Mouse (Mus musculus) myocyte (in vitro differentiated cells): ENCODE results near the gene Ptgds. TPM values are rescaled to one million over a fixed set of nuclear protein-coding genes. Genes with fewer than 3 reads are reported as not detected.

Experiments used
- H3K27me3 ChIP-seq: one replicate; pipeline ENCODE4 v1.6.1; 2011; ENCODE audit not compliant: control insufficient read depth, insufficient read depth, insufficient read length
- H3K36me3 ChIP-seq: one replicate; pipeline ENCODE4 v1.6.1; 2011; ENCODE audit not compliant: control insufficient read depth, insufficient read depth
- H3K4me2 ChIP-seq: one replicate; pipeline ENCODE4 v1.6.1; 2011; ENCODE audit warnings: low read depth, control low read depth
- H3K4me3 ChIP-seq: one replicate; pipeline ENCODE4 v1.5.1; 2011; ENCODE audit warnings: mild to moderate bottlenecking, control low read depth, moderate library complexity
- H3K79me2 ChIP-seq: one replicate; pipeline ENCODE4 v1.6.1; 2011; ENCODE audit not compliant: control insufficient read depth, insufficient read depth
- H3ac ChIP-seq: one replicate; pipeline ENCODE4 v1.6.1; 2011; ENCODE audit not compliant: control insufficient read depth, insufficient read length
- CEBPB ChIP-seq: IDR thresholded peaks from 2 replicates; pipeline ENCODE4 v1.6.1; 2011; ENCODE audit warnings: mild to moderate bottlenecking, moderate library complexity; ENCODE audit not compliant: poor library complexity, insufficient read depth, severe bottlenecking
- E2F4 ChIP-seq: IDR thresholded peaks from one replicate; pipeline ENCODE4 v1.6.1; 2011; ENCODE audit warnings: mild to moderate bottlenecking, control low read depth, moderate library complexity; ENCODE audit not compliant: insufficient read depth
- MAX ChIP-seq: IDR thresholded peaks from one replicate; pipeline ENCODE4 v1.6.1; 2011; ENCODE audit warnings: low read depth, mild to moderate bottlenecking, control low read depth
- MYOD1 ChIP-seq, 3 experiments: IDR thresholded peaks; one replicate each; pipeline ENCODE4 v1.6.1; 2011; ENCODE audit warnings: control low read depth in 2 of 3, low read depth in 2 of 3, mild to moderate bottlenecking in 2 of 3, moderate library complexity in 1 of 3; ENCODE audit not compliant: insufficient read length in 2 of 3, control insufficient read depth in 1 of 3
- MYOG ChIP-seq, 3 experiments: IDR thresholded peaks; one replicate each; pipeline ENCODE4 v1.6.1; 2011; ENCODE audit warnings: control low read depth in 2 of 3, low read depth in 2 of 3, mild to moderate bottlenecking in 2 of 3; ENCODE audit not compliant: insufficient read length in 2 of 3, control insufficient read depth in 1 of 3, insufficient read depth in 1 of 3
- POLR2A ChIP-seq: IDR thresholded peaks from one replicate; pipeline ENCODE4 v1.6.1; 2011; ENCODE audit warnings: low read depth, mild to moderate bottlenecking, control low read depth, moderate library complexity; ENCODE audit not compliant: insufficient read length
- POLR2AphosphoS2 ChIP-seq: IDR thresholded peaks from one replicate; pipeline ENCODE4 v1.6.1; 2011; ENCODE audit warnings: low read depth, control low read depth; ENCODE audit not compliant: insufficient read length
- REST ChIP-seq: IDR thresholded peaks from one replicate; pipeline ENCODE4 v1.6.1; 2011; ENCODE audit warnings: mild to moderate bottlenecking, control low read depth, moderate library complexity; ENCODE audit not compliant: insufficient read depth, insufficient read length
- SRF ChIP-seq: IDR thresholded peaks from one replicate; pipeline ENCODE4 v1.6.1; 2011; ENCODE audit warnings: low read depth; ENCODE audit not compliant: control insufficient read depth, insufficient read length
- TCF12 ChIP-seq: IDR thresholded peaks from one replicate; pipeline ENCODE4 v1.6.1; 2011; ENCODE audit warnings: mild to moderate bottlenecking, control low read depth; ENCODE audit not compliant: poor library complexity, insufficient read depth, severe bottlenecking
- TCF3 ChIP-seq: IDR thresholded peaks from one replicate; pipeline ENCODE4 v1.6.1; 2011; ENCODE audit warnings: low read depth, control low read depth; ENCODE audit not compliant: insufficient read length
- USF1 ChIP-seq: IDR thresholded peaks from one replicate; pipeline ENCODE4 v1.6.1; 2011; ENCODE audit warnings: low read depth, mild to moderate bottlenecking, control low read depth, moderate library complexity
- polyA plus RNA-seq: library from polyadenylated mRNA; unstranded; fragments of >200 nt; fragmentation: generic; extraction: Trizol; gene quantifications from one replicate; pipeline ENCODE4 v1.2.1, GENCODE M21; 2012; ENCODE audit warnings: missing spikeins

Ptgds gene
- polyA plus RNA-seq, 1 experiment, result 9.8 TPM

GRCm38 (mm10) chr2:25429435-25430180, 40.2 kb downstream of the Ptgds start:
- peak overlapping the region; percentile 10 for H3K4me3 ChIP-seq
- TF ChIP-seq REST (no peak), E2F4 (no peak), TCF3 (no peak), POLR2AphosphoS2 (no peak), USF1 (no peak), TCF12 (no peak), MAX (no peak), CEBPB (no peak), MYOG (IDR thresholded peaks at IDR 0.05; ENCODE audit: control insufficient read depth in 1 of 3, insufficient read depth in 1 of 3, insufficient read length in 2 of 3, low read depth in 2 of 3) (no peak), SRF (no peak), MYOD1 (IDR thresholded peaks at IDR 0.05; ENCODE audit: control insufficient read depth in 1 of 3, insufficient read length in 2 of 3, low read depth in 2 of 3) (no peak), POLR2A (no peak)

GRCm38 (mm10) chr2:25428442-25429236, 41.2 kb downstream of the Ptgds start, which contains the start of gene Abca2:
Gene Abca2 (plus strand): TSS chr2:25428703.
- Histone ChIP-seq H3K4me3 (peak within 1 kb of the TSS; percentile 10), H3K4me2 (peak within 1 kb of the TSS; percentile 86), H3K79me2 (no peaks in the 10 kb centered on the region), H3ac (peak within 1 kb of the TSS; percentile 21), H3K36me3 (no peaks in the 10 kb centered on the region), H3K27me3 (peaks cover 15% of the 10 kb centered on the region)
- TF ChIP-seq REST (no peak), POLR2AphosphoS2 (peak; percentile 38), MAX (no peak), MYOG (IDR thresholded peaks at IDR 0.05; ENCODE audit: control insufficient read depth in 1 of 3, insufficient read depth in 1 of 3, insufficient read length in 2 of 3, low read depth in 2 of 3) (peak in 2 of 3 experiments; percentile 28 to 52), POLR2A (peak; percentile 45), MYOD1 (IDR thresholded peaks at IDR 0.05; ENCODE audit: control insufficient read depth in 1 of 3, insufficient read length in 2 of 3, low read depth in 2 of 3) (peak in 2 of 3 experiments; percentile 55 to 64)

More at GRCm38 (mm10) chr2:25429435-25430180, 40.2 kb downstream of the Ptgds start:
- Histone ChIP-seq H3K27me3 (peaks cover 15% of the 10 kb centered on the region), H3K4me2 (peak overlapping the region; percentile 86), H3K36me3 (no peaks in the 10 kb centered on the region), H3K79me2 (no peaks in the 10 kb centered on the region), H3ac (peak overlapping the region; percentile 21)

- Histone ChIP-seq H3K4me2 (no peak overlapping the region), H3K27me3 (peaks cover 15% of the 10 kb centered on the region), H3ac (no peak overlapping the region), H3K36me3 (no peaks in the 10 kb centered on the region), H3K4me3 (no peak overlapping the region), H3K79me2 (no peaks in the 10 kb centered on the region)
- TF ChIP-seq POLR2A (no peak), MAX (no peak), SRF (no peak), MYOG (IDR thresholded peaks at IDR 0.05; ENCODE audit: control insufficient read depth in 1 of 3, insufficient read depth in 1 of 3, insufficient read length in 2 of 3, low read depth in 2 of 3) (no peak), CEBPB (no peak), E2F4 (no peak), USF1 (no peak), POLR2AphosphoS2 (no peak), TCF12 (no peak), MYOD1 (IDR thresholded peaks at IDR 0.05; ENCODE audit: control insufficient read depth in 1 of 3, insufficient read length in 2 of 3, low read depth in 2 of 3) (no peak), TCF3 (no peak), REST (no peak)
Measured at GRCm38 (mm10) chr2:25427256-25427655, 42.6 kb downstream of the Ptgds start.

- H3K79me2 ChIP-seq, result no peaks in the 10 kb centered on the region
- H3K36me3 ChIP-seq, result no peaks in the 10 kb centered on the region
- TF ChIP-seq MAX (no peak), USF1 (no peak), E2F4 (no peak), MYOG (IDR thresholded peaks at IDR 0.05; ENCODE audit: control insufficient read depth in 1 of 3, insufficient read depth in 1 of 3, insufficient read length in 2 of 3, low read depth in 2 of 3) (no peak), TCF12 (no peak), TCF3 (no peak), REST (no peak), CEBPB (no peak), MYOD1 (IDR thresholded peaks at IDR 0.05; ENCODE audit: control insufficient read depth in 1 of 3, insufficient read length in 2 of 3, low read depth in 2 of 3) (no peak), POLR2A (no peak), SRF (no peak), POLR2AphosphoS2 (no peak)
- H3K27me3 ChIP-seq, result peaks cover 15% of the 10 kb centered on the region
- peak overlapping the region; percentile 24 for H3K4me2 ChIP-seq
- H3ac ChIP-seq, result no peak overlapping the region
- no peak overlapping the region for H3K4me3 ChIP-seq
Measured at GRCm38 (mm10) chr2:25426721-25427191, 43.1 kb downstream of the Ptgds start.
